Mouse (Mus musculus) embryonic facial prominence, embryonic 12.5 days (tissue): Measurements from ENCODE around the gene Gnb2. TPM values are rescaled to one million over a fixed set of nuclear protein-coding genes. Genes with fewer than 3 reads are reported as not detected.

Experiments used
- ATAC-seq: fragments of 200-750 bp; cut with Nextera tagmentation; 2 replicates; pipeline ENCODE4 v1.8.0; 2017; ENCODE audit not compliant: insufficient number of reproducible peaks, insufficient read depth, low FRiP score, low TSS enrichment
- H3K27ac ChIP-seq: fragments of 300-500 bp; sonication (generic); 2 replicates; pipeline ENCODE4 v1.5.1; 2016; ENCODE audit warnings: mild to moderate bottlenecking
- H3K27me3 ChIP-seq: fragments of 300-500 bp; sonication (generic); 2 replicates; pipeline ENCODE4 v1.6.1; 2016; ENCODE audit warnings: mild to moderate bottlenecking, moderate library complexity
- H3K36me3 ChIP-seq: fragments of 300-500 bp; sonication (generic); 2 replicates; pipeline ENCODE4 v1.6.1; 2016; ENCODE audit warnings: mild to moderate bottlenecking
- H3K4me1 ChIP-seq: fragments of 300-500 bp; sonication (generic); 2 replicates; pipeline ENCODE4 v1.6.1; 2016
- H3K4me2 ChIP-seq: fragments of 300-500 bp; sonication (generic); replicated peaks from 2 replicates; pipeline ENCODE4 v1.6.1; 2016; ENCODE audit warnings: mild to moderate bottlenecking, moderate library complexity
- H3K4me3 ChIP-seq: fragments of 300-500 bp; sonication (generic); 2 replicates; pipeline ENCODE4 v1.5.1; 2016; ENCODE audit warnings: mild to moderate bottlenecking
- H3K9ac ChIP-seq: fragments of 300-500 bp; sonication (generic); 2 replicates; pipeline ENCODE4 v1.6.1; 2016; ENCODE audit warnings: mild to moderate bottlenecking, moderate library complexity
- H3K9me3 ChIP-seq: fragments of 300-500 bp; sonication (generic); 2 replicates; pipeline ENCODE4 v1.6.1; 2016; ENCODE audit warnings: mild to moderate bottlenecking, moderate library complexity
- WGBS: fragments of 180-500 bp; shearing (Covaris S2); methylation state at CpG from one replicate; pipeline ENCODE4 v1.1.7; 2016; 5-methylcytosine and 5-hydroxymethylcytosine counted together
- polyA plus RNA-seq: library from polyadenylated mRNA; unstranded; fragments of >200 nt; fragmentation: Nextera tagmentation; extraction: Ambion mirVana; gene quantifications from 2 replicates; pipeline ENCODE4 v1.2.1, GENCODE M21; 2016

The Gnb2 gene
- polyA plus RNA-seq, 1 experiment from 2014 or later: 382 TPM

GRCm38 (mm10) chr5:137537461-137537860, 4.2 kb upstream of the Gnb2 start:
- Histone ChIP-seq H3K9me3 (no peaks in the 10 kb centered on the region), H3K27me3 (no peaks in the 10 kb centered on the region), H3K4me1 (no peaks in the 10 kb centered on the region), H3K9ac (no peak overlapping the region), H3K4me2 (no peak overlapping the region), H3K36me3 (no peaks in the 10 kb centered on the region), H3K27ac (no peak overlapping the region), H3K4me3 (no peak overlapping the region)
- ATAC-seq: no peak
- 55% methylated on average over 4 of the region's 4 CpGs for WGBS

- no peak for ATAC-seq
- no peaks in the 10 kb centered on the region for H3K27me3 ChIP-seq
- whole genome bisulfite sequencing: 83% methylated on average over 9 of the region's 9 CpGs
- no peak overlapping the region for H3K27ac ChIP-seq
- H3K36me3 ChIP-seq: no peaks in the 10 kb centered on the region
- H3K9me3 ChIP-seq: no peaks in the 10 kb centered on the region
- H3K4me3 ChIP-seq: no peak overlapping the region
- no peak overlapping the region for H3K4me2 ChIP-seq
- no peak overlapping the region for H3K9ac ChIP-seq
- peaks cover 4% of the 10 kb centered on the region; the same call in 1 of the 2 replicates for H3K4me1 ChIP-seq
Observed at GRCm38 (mm10) chr5:137535318-137535717, 2.0 kb upstream of the Gnb2 start.

- Histone ChIP-seq H3K27me3 (no peaks in the 10 kb centered on the region), H3K4me2 (no peak overlapping the region), H3K27ac (no peak overlapping the region), H3K4me1 (peaks cover 9% of the 10 kb centered on the region), H3K9ac (no peak overlapping the region), H3K9me3 (no peaks in the 10 kb centered on the region), H3K4me3 (no peak overlapping the region), H3K36me3 (peaks cover 5% of the 10 kb centered on the region)
- WGBS: 97% methylated on average over 3 of the region's 3 CpGs
- ATAC-seq: no peak
Observed at GRCm38 (mm10) chr5:137534762-137535161, 1.5 kb upstream of the Gnb2 start.

- no peak; the same call in 1 of the 2 replicates for ATAC-seq
- Histone ChIP-seq H3K4me2 (peak overlapping the region; percentile 96), H3K27ac (peak overlapping the region; percentile 94), H3K9ac (peak overlapping the region; percentile 91), H3K36me3 (peaks cover 25% of the 10 kb centered on the region), H3K27me3 (no peaks in the 10 kb centered on the region), H3K9me3 (no peaks in the 10 kb centered on the region), H3K4me1 (peaks cover 12% of the 10 kb centered on the region), H3K4me3 (peak overlapping the region; percentile 78)
- under 1% methylated on average over 12 of the region's 12 CpGs for WGBS
Observed at GRCm38 (mm10) chr5:137532808-137533116, 548 bp downstream of the Gnb2 start.

GRCm38 (mm10) chr5:137532131-137532807, 1.0 kb downstream of the Gnb2 start:
- peaks cover 30% of the 10 kb centered on the region for H3K36me3 ChIP-seq
- peak overlapping the region; percentile 94 for H3K27ac ChIP-seq
- no peaks in the 10 kb centered on the region for H3K9me3 ChIP-seq
- H3K27me3 ChIP-seq: no peaks in the 10 kb centered on the region
- H3K9ac ChIP-seq: peak overlapping the region; percentile 91
- ATAC-seq: no peak
- peak overlapping the region; percentile 78 for H3K4me3 ChIP-seq
- under 1% methylated on average over 19 of the region's 19 CpGs for WGBS
- peaks cover 12% of the 10 kb centered on the region for H3K4me1 ChIP-seq
- H3K4me2 ChIP-seq: peak overlapping the region; percentile 96

GRCm38 (mm10) chr5:137531414-137532130, 1.7 kb downstream of the Gnb2 start:
- Histone ChIP-seq H3K27me3 (no peaks in the 10 kb centered on the region), H3K9ac (peak overlapping the region; percentile 91), H3K4me2 (peak overlapping the region; percentile 96), H3K36me3 (peaks cover 36% of the 10 kb centered on the region), H3K4me1 (peaks cover 12% of the 10 kb centered on the region), H3K9me3 (no peaks in the 10 kb centered on the region), H3K4me3 (peak overlapping the region; percentile 78), H3K27ac (peak overlapping the region; percentile 94)
- 0 out of 2 replicates have a peak, but pooled peaks have one; percentile 4 for ATAC-seq
- under 1% methylated on average over 51 of the region's 51 CpGs for WGBS

GRCm38 (mm10) chr5:137530588-137531413, 2.5 kb downstream of the Gnb2 start:
- Histone ChIP-seq H3K4me2 (peak overlapping the region; percentile 96), H3K27ac (peak overlapping the region; percentile 94), H3K4me3 (peak overlapping the region; percentile 78), H3K9ac (peak overlapping the region; percentile 91), H3K4me1 (peaks cover 12% of the 10 kb centered on the region), H3K27me3 (no peaks in the 10 kb centered on the region), H3K36me3 (peaks cover 42% of the 10 kb centered on the region), H3K9me3 (no peaks in the 10 kb centered on the region)
- ATAC-seq: 0 out of 2 replicates have a peak, but pooled peaks have one; percentile 8
- under 1% methylated on average over 46 of the region's 46 CpGs for WGBS

- Histone ChIP-seq H3K4me2 (peak overlapping the region; percentile 96), H3K27me3 (no peaks in the 10 kb centered on the region), H3K4me3 (peak overlapping the region; percentile 78), H3K36me3 (peaks cover 50% of the 10 kb centered on the region), H3K9me3 (no peaks in the 10 kb centered on the region), H3K27ac (peak overlapping the region; percentile 94), H3K4me1 (peaks cover 12% of the 10 kb centered on the region), H3K9ac (peak overlapping the region; percentile 91)
- WGBS: 76% methylated on average over 8 of the region's 8 CpGs
- no peak for ATAC-seq
Observed at GRCm38 (mm10) chr5:137530075-137530474, 3.2 kb downstream of the Gnb2 start.

GRCm38 (mm10) chr5:137529221-137529995, 3.9 kb downstream of the Gnb2 start:
- Histone ChIP-seq H3K9ac (no peak overlapping the region), H3K4me1 (peaks cover 12% of the 10 kb centered on the region), H3K4me3 (0 out of 2 replicates have a peak overlapping the region, but pooled peaks have one; percentile 78), H3K36me3 (peaks cover 56% of the 10 kb centered on the region), H3K4me2 (peak overlapping the region; percentile 96; the same call in 1 of the 2 replicates), H3K27me3 (no peaks in the 10 kb centered on the region), H3K27ac (no peak overlapping the region), H3K9me3 (no peaks in the 10 kb centered on the region)
- no peak for ATAC-seq
- 66% methylated on average over 15 of the region's 15 CpGs for WGBS

GRCm38 (mm10) chr5:137528247-137528968, 4.9 kb downstream of the Gnb2 start:
- Histone ChIP-seq H3K4me3 (no peak overlapping the region), H3K9me3 (no peaks in the 10 kb centered on the region)
- 82% methylated on average over 22 of the region's 22 CpGs for WGBS

More at GRCm38 (mm10) chr5:137528247-137528968, 4.9 kb downstream of the Gnb2 start:
- H3K4me1 ChIP-seq: peaks cover 12% of the 10 kb centered on the region
- peaks cover 66% of the 10 kb centered on the region for H3K36me3 ChIP-seq
- no peak overlapping the region for H3K9ac ChIP-seq
- H3K4me2 ChIP-seq: no peak overlapping the region
- H3K27ac ChIP-seq: no peak overlapping the region; the same call in 1 of the 2 replicates
- H3K27me3 ChIP-seq: no peaks in the 10 kb centered on the region
- no peak for ATAC-seq
